Comparison of ENCODE assay signal across 11 mouse cellular contexts in the genomic region with DNA sequence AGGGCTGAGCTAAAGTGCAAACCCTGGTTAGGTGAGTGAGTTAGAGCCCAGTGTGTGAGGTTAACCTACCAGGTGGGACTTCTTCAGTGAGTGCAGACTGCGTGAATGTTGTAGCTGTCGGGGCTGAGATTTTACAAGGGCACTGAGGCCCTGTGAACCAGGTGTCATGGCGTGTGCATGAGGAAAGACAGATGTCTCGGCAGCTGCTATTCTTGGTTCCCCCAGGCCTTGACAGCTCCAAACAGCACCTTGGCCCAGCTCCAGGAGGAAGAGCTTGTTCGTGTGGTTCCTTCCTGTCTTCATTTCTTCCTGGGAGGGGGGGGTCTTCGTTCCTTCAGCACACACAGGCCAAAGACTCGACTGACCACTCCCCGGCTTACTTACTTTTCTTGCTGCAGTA.
DNase-seq lines count a peak whose midpoint lies in the region; ATAC-seq and TF ChIP-seq lines count a peak whose summit lies in the region.
"Had no signal": no experiment of that assay in that cellular context is flagged by ENCODE, and none has a peak within 500 bp of the region (broad histone marks: within the 10 kb centered on the region; RNA-seq: fewer than 3 reads in every experiment).

No protein-coding gene starts in this region.

- peak; percentile 2 for DNase-seq in kidney, adult 2 months
- no peak for DNase-seq in kidney, adult 8-10 months
- peak; percentile 55 for DNase-seq in brain, adult 2 months (ENCODE audit: low read depth, low spot score)
- no peak for DNase-seq in embryo, embryonic 10 days (ENCODE audit: low spot score)
- no peak for DNase-seq in gastrocnemius, postnatal 25 days
- DNase-seq: gastrocnemius, postnatal 10 days; kidney, postnatal 14 days had no signal

- no peak for TF ChIP-seq POLR2A in kidney, adult 2 months (IDR thresholded peaks at IDR 0.05; ENCODE audit: low read depth, low read length)

- H3K36me3 ChIP-seq in kidney, adult 2 months (ENCODE audit: control insufficient read depth, insufficient read depth, low read length) = no peaks in the 10 kb centered on the region
- no peaks in the 10 kb centered on the region for H3K36me3 ChIP-seq in limb, embryonic 13.5 days
- H3K36me3 ChIP-seq: embryonic facial prominence, embryonic 15.5 days; liver, embryonic 15.5 days had no signal

- TF ChIP-seq CTCF in kidney, adult 2 months (conservative IDR thresholded peaks at IDR 0.05; ENCODE audit: insufficient read depth, insufficient read length, low read depth, low read length) = no peak

- H3K4me3 ChIP-seq in kidney, adult 2 months (ENCODE audit: insufficient read depth, low read depth, low read length) = no peak overlapping the region
- H3K4me3 ChIP-seq in limb, embryonic 13.5 days = no peak overlapping the region
- H3K4me3 ChIP-seq: embryonic facial prominence, embryonic 15.5 days; liver, embryonic 15.5 days had no signal

- 47% methylated on average over 8 of the region's 8 CpGs for WGBS in kidney, adult 2 months
- 22% methylated on average over 8 of the region's 8 CpGs for WGBS in limb, embryonic 13.5 days

- peak; percentile 26 for ATAC-seq in common myeloid progenitor, adult 5-6 weeks (replicated peaks; ENCODE audit: low read depth, poor library complexity, severe bottlenecking)
- peak; percentile 84 for ATAC-seq in limb, embryonic 13.5 days (ENCODE audit: low FRiP score, low read depth)

- H3K27me3 ChIP-seq in kidney, adult 2 months (replicated peaks; ENCODE audit: control insufficient read depth, insufficient read depth, low read length) = no peaks in the 10 kb centered on the region
- peaks cover 18% of the 10 kb centered on the region for H3K27me3 ChIP-seq in limb, embryonic 13.5 days
- H3K27me3 ChIP-seq: embryonic facial prominence, embryonic 15.5 days; liver, embryonic 15.5 days had no signal

- H3K4me2 ChIP-seq in limb, embryonic 13.5 days (replicated peaks) = no peak overlapping the region
- H3K4me2 ChIP-seq: embryonic facial prominence, embryonic 15.5 days; liver, embryonic 15.5 days had no signal

- H3K4me1 ChIP-seq in kidney, adult 2 months (ENCODE audit: control insufficient read depth, insufficient read depth, low read length) = no peaks in the 10 kb centered on the region
- peaks cover 20% of the 10 kb centered on the region for H3K4me1 ChIP-seq in limb, embryonic 13.5 days
- H3K4me1 ChIP-seq: liver, embryonic 15.5 days had no signal

- H3K9ac ChIP-seq in limb, embryonic 13.5 days = no peak overlapping the region
- H3K9ac ChIP-seq: embryonic facial prominence, embryonic 15.5 days; liver, embryonic 15.5 days had no signal

- H3K27ac ChIP-seq in kidney, adult 2 months (ENCODE audit: insufficient read depth, low read depth, low read length) = no peak overlapping the region
- H3K27ac ChIP-seq in limb, embryonic 13.5 days = 0 out of 2 replicates have a peak overlapping the region, but pooled peaks have one; percentile 15
- H3K27ac ChIP-seq: embryonic facial prominence, embryonic 15.5 days; liver, embryonic 15.5 days had no signal

- H3K9me3 ChIP-seq in limb, embryonic 13.5 days = no peaks in the 10 kb centered on the region
- H3K9me3 ChIP-seq: embryonic facial prominence, embryonic 15.5 days; liver, embryonic 15.5 days had no signal

Comparison
In these comparisons a context has a peak if more than half of its experiments do, and no peak if none do; other contexts are left out.
1. DNase-seq: peak in kidney, adult 2 months (single experiment) and brain, adult 2 months (single experiment); none in kidney, adult 8-10 months (0 of 2), embryo, embryonic 10 days (single experiment) and gastrocnemius, postnatal 25 days (single experiment).